Mouse (Mus musculus): Measurements from ENCODE around the gene Poglut1. TPM values are rescaled to one million over a fixed set of nuclear protein-coding genes. Genes with fewer than 3 reads are reported as not detected.
A peak's percentile ranks its signal among the peaks of the same experiment; 100 is the strongest.

Gene Poglut1
- polyA plus RNA-seq (2012; ENCODE audit: insufficient read depth, insufficient read length, missing spikeins), result 26.0 and 28.2 TPM in 2 replicates

DNA sequence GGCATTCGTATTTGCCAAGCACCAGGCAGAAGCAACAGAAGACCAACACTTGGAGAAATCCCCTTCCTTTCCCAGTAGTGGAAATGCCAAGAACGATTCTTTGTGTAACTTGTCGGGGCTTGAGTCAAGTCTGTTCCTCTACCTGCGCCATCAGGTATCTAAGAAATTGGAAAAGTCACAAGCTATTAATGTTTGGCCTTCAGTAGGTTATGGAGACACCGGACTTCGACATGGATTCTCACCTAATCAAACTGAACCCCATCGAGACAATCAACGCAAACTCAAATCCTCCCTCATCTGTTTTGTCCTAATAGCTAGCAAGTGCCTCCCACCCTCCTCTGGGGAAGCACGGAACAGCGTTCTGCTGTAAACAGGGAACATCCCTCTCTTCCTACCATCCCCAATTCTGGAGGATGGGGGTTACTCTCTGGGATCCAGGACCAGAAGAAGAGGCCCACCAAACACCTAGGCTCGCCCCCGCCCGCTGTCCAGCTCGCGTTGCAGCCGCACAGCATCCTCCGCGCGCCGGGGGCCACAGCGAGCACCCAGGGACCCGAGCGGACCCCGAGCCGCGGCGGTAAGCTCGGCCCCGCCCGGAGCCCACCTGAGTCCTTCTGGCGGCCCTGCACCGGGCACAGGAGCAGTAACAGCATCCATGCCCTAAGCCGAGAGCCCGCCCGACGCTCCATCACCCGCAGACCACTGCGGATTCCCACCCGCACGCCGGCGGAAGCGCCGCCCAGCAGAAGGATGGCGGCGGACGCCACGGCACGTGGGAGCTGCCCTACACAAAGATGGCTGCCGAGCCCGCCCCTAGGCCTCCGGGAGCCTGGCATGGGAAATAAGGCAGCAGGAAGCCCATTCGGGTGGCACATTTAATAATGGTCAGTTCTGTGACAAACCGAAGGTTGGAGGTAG is at the start of gene Poglut1:
Gene Poglut1, minus strand, starts transcription at position 780 of the 918 bp plus-strand sequence.
- H3K4me3 ChIP-seq (ENCODE audit: insufficient read depth, low read length), result peak within 1 kb of the TSS; percentile 80
- TF ChIP-seq POLR2A (IDR thresholded peaks at IDR 0.05; ENCODE audit: borderline replicate concordance, low read depth, low read length) (no peak), CTCF (IDR thresholded peaks at IDR 0.05; ENCODE audit: low read depth, low read length) (no peak)
- H3K4me1 ChIP-seq (ENCODE audit: control insufficient read depth, insufficient read depth, low read length), result peaks cover 16% of the 10 kb centered on the region
- no peak within 1 kb of the TSS for H3K27ac ChIP-seq (ENCODE audit: insufficient read depth, low read depth, low read length)

DNA sequence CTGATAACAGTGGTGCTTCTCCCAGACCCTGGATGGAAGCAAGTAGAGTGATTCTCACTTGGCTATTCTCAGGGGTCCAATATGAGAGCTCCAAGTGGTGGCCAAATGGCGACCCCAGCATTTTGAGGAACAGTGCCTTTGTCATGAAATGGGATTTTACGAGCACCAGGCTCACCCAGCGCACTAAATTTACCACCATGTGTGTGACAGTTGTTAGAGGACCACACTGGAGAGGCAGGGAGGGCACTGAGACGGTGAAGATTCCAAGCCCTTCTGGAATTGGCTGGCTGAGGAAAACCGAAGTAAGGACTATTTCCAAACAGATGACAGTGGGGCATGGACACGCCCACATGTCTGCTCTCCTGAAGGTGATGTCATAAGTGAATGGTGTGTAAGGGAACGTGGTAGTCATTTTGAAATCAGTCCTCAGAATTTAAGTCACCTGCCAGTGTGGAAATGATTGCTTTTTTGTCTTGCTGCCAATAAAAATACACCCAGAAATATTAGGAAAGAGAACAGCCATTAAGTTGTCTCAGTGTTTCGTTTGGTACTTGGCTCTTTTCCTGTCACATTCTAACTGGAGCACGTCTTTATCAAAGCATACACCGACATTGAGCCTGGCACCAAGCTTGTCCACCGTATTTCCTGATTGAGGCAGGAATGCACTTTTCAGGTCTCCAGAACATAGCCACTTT is 49.1 kb upstream of the Poglut1 start:
- no peaks in the 10 kb centered on the region for H3K4me1 ChIP-seq (ENCODE audit: control insufficient read depth, insufficient read depth, low read length)
- no peak overlapping the region for H3K4me3 ChIP-seq (ENCODE audit: insufficient read depth, low read length)
- no peak for TF ChIP-seq CTCF (IDR thresholded peaks at IDR 0.05; ENCODE audit: low read depth, low read length)
- no peak for TF ChIP-seq POLR2A (IDR thresholded peaks at IDR 0.05; ENCODE audit: borderline replicate concordance, low read depth, low read length)
- H3K27ac ChIP-seq (ENCODE audit: insufficient read depth, low read depth, low read length), result no peak overlapping the region

DNA sequence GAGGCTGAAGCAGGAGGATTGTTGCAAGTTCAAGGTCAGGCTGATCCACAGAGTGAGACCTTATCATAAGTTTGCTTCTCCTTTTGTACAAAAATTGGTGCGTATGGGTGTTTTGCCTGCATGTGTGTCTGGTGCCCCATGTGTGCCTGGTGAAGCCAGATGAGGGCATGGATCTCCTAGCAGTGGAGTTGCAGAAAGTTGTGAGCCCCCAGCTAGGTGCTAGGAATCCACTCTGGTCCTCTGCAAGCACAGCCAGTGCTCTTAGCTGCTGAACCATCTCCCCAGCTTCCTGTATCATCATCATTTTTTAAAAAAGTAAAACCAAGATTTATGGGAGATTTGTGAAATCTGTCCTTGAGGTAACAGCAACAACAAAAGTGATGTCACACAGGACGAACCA is 46.6 kb upstream of the Poglut1 start:
- Histone ChIP-seq H3K4me1 (ENCODE audit: control insufficient read depth, insufficient read depth, low read length) (no peaks in the 10 kb centered on the region), H3K4me3 (ENCODE audit: insufficient read depth, low read length) (no peak overlapping the region), H3K27ac (ENCODE audit: insufficient read depth, low read depth, low read length) (no peak overlapping the region)
- TF ChIP-seq POLR2A (IDR thresholded peaks at IDR 0.05; ENCODE audit: borderline replicate concordance, low read depth, low read length) (no peak), CTCF (IDR thresholded peaks at IDR 0.05; ENCODE audit: low read depth, low read length) (no peak)

DNA sequence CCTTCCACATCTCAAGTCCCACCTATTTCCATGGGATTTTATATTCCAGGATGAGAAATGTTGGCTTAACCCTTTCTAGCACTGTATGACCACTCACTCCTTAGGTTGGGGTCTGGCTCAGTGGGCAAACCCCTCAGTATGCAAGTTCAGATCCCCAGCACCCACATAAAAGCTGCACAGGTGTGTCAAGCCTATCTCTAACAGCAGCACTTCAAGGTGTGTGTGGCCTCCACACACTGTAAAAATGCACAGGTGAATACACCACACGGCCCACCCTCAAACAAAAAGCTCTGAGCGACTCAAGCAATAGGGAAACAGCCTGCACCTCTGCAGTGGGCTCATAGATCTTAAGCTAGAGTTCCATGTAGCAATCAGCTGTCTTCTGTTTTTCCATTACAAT is 46.0 kb upstream of the Poglut1 start:
- Histone ChIP-seq H3K4me1 (ENCODE audit: control insufficient read depth, insufficient read depth, low read length) (no peaks in the 10 kb centered on the region), H3K27ac (ENCODE audit: insufficient read depth, low read depth, low read length) (no peak overlapping the region), H3K4me3 (ENCODE audit: insufficient read depth, low read length) (no peak overlapping the region)
- TF ChIP-seq POLR2A (IDR thresholded peaks at IDR 0.05; ENCODE audit: borderline replicate concordance, low read depth, low read length), result no peak

DNA sequence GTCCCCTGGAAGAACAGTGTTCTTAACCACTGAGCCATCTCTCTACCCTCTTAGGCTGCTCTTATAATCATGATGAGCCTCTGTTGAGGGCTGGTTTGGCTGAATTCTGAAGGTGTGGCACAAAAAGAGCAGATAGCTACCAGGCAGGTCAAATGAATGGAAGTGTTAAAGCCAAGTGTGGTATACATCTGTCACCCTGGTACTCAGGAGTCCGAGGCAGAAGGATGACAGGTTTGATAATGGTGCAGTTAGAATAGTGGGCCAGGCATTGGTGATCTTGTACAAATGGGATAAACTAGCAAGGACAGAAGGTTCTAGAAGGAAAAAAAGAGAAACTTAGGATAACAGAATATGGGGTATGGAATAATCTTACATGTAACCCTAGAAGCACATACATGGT is 44.4 kb upstream of the Poglut1 start:
- Histone ChIP-seq H3K4me1 (ENCODE audit: control insufficient read depth, insufficient read depth, low read length) (no peaks in the 10 kb centered on the region), H3K27ac (ENCODE audit: insufficient read depth, low read depth, low read length) (no peak overlapping the region), H3K4me3 (ENCODE audit: insufficient read depth, low read length) (no peak overlapping the region)
- no peak for TF ChIP-seq POLR2A (IDR thresholded peaks at IDR 0.05; ENCODE audit: borderline replicate concordance, low read depth, low read length)
- no peak for TF ChIP-seq CTCF (IDR thresholded peaks at IDR 0.05; ENCODE audit: low read depth, low read length)

DNA sequence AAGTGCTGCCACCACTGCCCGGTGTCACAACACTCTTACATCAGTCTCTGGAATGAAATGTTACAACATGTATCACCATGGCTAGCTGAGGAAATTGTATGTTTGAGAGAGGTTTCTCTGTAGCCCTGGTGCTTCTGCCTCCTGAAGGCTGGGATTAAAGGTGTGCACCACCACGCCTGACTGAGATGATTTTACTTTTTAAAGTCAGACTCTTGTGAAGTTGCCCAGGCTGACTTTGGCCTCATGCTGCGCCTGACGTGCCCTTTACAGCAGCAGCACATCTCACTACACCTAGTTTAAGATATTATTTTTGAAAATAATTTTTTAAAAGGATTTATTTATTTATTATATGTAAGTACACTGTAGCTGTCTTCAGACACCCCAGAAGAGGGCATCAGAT is 42.9 kb upstream of the Poglut1 start:
- no peak for TF ChIP-seq CTCF (IDR thresholded peaks at IDR 0.05; ENCODE audit: low read depth, low read length)
- no peak for TF ChIP-seq POLR2A (IDR thresholded peaks at IDR 0.05; ENCODE audit: borderline replicate concordance, low read depth, low read length)
- no peak overlapping the region for H3K4me3 ChIP-seq (ENCODE audit: insufficient read depth, low read length)

DNA sequence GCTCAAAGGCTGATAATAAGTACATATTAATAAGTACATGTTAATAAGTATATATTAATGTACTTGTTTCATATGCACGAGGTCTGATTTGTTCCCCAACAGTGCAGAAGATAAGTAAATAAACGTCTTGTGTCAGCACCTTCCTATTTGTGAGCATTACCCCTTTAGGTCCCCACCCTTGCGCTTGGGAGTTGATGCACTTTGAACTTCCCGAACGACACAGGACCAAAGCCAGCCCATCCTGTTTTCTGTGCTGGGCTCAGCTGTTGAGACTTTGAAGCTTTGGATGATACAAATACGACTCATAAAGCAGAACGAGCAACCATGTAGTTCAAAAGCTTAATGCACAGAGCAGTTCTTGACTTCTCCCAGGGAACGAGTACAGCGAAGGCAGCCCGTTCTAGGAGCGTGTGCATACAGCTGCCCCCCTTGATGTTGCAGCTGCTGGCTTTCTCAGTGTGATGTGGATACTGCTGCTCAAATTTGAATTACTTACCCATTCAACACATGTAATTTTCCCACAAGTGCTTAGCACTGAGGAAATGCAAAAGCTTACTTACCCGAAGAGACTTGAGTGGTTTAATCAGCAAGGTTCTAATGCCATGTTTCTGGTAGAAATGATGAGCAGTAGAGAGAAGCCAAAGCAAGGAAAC is 42.1 kb upstream of the Poglut1 start:
- no peak overlapping the region for H3K4me3 ChIP-seq (ENCODE audit: insufficient read depth, low read length)
- H3K4me1 ChIP-seq (ENCODE audit: control insufficient read depth, insufficient read depth, low read length), result no peaks in the 10 kb centered on the region
- no peak overlapping the region for H3K27ac ChIP-seq (ENCODE audit: insufficient read depth, low read depth, low read length)
- TF ChIP-seq CTCF (IDR thresholded peaks at IDR 0.05; ENCODE audit: low read depth, low read length) (no peak), POLR2A (IDR thresholded peaks at IDR 0.05; ENCODE audit: borderline replicate concordance, low read depth, low read length) (no peak)

More for the DNA sequence above, 42.9 kb upstream of the Poglut1 start:
- Histone ChIP-seq H3K27ac (ENCODE audit: insufficient read depth, low read depth, low read length) (no peak overlapping the region), H3K4me1 (ENCODE audit: control insufficient read depth, insufficient read depth, low read length) (no peaks in the 10 kb centered on the region)

DNA sequence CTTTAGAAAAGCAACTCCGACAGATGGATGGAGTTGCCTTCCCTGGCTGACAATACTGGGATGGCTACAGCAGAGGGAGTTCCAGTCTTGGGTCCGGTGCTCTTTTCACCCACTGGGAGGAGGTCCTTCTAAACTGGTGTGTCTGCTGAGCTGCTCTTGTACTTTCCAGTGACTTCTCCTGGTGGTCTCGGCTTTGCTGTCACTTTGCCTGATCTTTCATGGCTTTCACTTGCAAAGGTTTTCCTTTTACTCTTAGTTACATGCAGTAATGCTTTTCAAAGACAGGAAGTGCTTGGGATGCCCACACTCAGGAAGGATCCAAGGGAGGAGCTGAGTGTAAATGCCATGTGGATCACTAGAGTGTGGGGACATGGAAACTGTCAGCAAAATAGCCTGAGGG is 41.4 kb upstream of the Poglut1 start:
- Histone ChIP-seq H3K4me3 (ENCODE audit: insufficient read depth, low read length) (no peak overlapping the region), H3K27ac (ENCODE audit: insufficient read depth, low read depth, low read length) (no peak overlapping the region), H3K4me1 (ENCODE audit: control insufficient read depth, insufficient read depth, low read length) (no peaks in the 10 kb centered on the region)
- TF ChIP-seq POLR2A (IDR thresholded peaks at IDR 0.05; ENCODE audit: borderline replicate concordance, low read depth, low read length), result no peak
- no peak for TF ChIP-seq CTCF (IDR thresholded peaks at IDR 0.05; ENCODE audit: low read depth, low read length)

DNA sequence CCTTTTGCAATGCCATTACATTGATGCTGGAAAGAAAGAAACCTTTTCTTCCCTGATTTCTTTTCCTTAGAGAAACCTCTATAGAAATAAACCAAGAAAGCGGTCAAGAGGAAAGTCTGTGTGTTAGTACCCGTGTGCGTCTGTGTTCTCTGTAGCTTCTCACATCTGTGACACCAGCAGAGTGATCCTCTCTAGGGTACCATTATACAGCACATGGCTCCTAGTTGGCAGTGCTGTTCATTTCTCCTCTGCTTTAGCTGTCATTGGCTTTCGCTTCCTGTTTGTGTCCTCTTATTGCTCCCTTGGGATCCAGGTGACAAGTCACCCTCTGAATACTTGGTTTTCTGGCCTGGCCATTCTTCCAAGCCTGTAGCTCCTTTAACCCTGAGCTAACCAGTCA is 37.5 kb upstream of the Poglut1 start:
- Histone ChIP-seq H3K4me1 (ENCODE audit: control insufficient read depth, insufficient read depth, low read length) (no peaks in the 10 kb centered on the region), H3K27ac (ENCODE audit: insufficient read depth, low read depth, low read length) (no peak overlapping the region), H3K4me3 (ENCODE audit: insufficient read depth, low read length) (no peak overlapping the region)
- TF ChIP-seq POLR2A (IDR thresholded peaks at IDR 0.05; ENCODE audit: borderline replicate concordance, low read depth, low read length) (no peak), CTCF (IDR thresholded peaks at IDR 0.05; ENCODE audit: low read depth, low read length) (no peak)

All from bone marrow macrophage, adult 2 months (primary cell).